Mouse (Mus musculus) left cerebral cortex, postnatal 14 days (tissue): Measurements from ENCODE around the gene Lsp1. TPM values are rescaled to one million over a fixed set of nuclear protein-coding genes. Genes with fewer than 3 reads are reported as not detected.

Experiments
- DNase-seq, 2 experiments: peaks; one replicate each; pipeline ENCODE4 v3.0.0; 2021 to 2022; ENCODE audit warnings: low spot score in 2 of 2, mixed read lengths in 1 of 2
- intact Hi-C: fragments of 180-260 bp; cut with DNase I; formaldehyde crosslinking; loops from one replicate; pipeline ENCODE4 v1.15.1; 2025
- total RNA-seq, 2 experiments: library from RNA; stranded (reverse); gene quantifications; 2 replicates each; pipeline ENCODE4 v1.2.3; 2021

Gene Lsp1
- total RNA-seq, 2 experiments from 2014 or later, result 6.4 to 7.7 TPM

DNA sequence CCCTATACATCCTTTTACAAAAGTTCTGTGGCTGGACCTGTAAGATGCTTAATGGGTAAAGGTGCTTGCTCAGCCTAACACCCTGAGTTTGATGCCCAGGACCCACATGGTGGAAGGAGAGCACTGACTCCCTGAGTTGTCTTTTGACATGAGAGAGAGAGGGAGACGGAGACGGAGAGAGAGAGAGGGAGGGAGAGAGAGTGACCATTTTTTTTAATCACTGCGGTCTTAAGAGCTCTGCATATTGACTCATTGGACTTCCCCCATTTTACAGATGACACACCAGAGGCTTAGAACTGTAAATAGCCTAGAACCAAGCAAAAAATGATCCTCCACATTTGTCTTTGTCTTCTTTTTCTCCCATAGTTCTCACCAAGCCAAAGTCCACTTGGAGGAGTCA, 27.4 kb downstream of the Lsp1 start:
- DNase-seq, result no peak
- intact Hi-C loops, result loop anchor here (5.0 kb wide), 2 partner anchors 39 to 94 kb away; no protein-coding TSS in a partner anchor

DNA sequence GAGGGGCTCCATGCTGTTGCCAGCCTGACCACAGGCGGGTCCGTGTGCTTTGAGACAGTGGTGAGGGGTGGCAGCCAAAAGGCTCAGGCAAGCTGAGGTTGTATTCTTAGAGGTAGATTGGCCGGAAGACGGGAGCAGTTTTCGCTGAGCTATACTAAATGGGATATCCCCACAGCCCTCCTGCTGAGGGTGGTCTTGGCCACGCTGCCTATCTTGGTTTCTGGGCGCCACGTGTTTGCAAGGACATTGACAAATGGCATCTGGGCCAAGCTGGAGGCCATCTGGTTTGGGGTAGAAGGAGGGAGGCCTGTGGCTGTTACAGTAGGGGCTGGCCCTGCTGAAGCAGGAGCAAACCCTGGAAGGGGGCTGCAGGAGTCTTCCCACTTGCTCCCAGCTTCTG, 32.9 kb downstream of the Lsp1 start:
- DNase-seq, result no peak
- intact Hi-C loops, result no loop called here

DNA sequence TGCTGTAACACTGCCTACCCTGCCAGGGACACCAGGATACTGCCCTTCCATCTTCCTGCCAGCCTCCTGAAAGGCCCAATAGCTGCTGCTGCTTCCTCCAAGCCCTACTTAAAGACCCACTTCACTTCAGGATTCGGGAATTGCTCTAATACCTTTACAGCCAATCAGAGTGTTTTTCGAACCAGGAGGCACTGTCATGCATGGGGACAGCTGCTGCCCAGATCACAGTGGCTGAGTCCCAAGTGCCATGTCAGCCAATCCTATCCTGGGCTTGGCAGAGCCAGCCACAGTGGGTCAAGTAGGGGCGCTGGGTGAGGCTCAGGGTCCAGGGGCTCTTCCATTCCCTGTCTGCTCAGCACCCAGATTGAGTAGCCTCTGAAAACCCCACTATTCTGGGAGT, 35.5 kb downstream of the Lsp1 start:
- intact Hi-C loops, result loop anchor here (2.0 kb wide), 1 partner anchor 55 kb away; the partner anchor contains the start of gene Tnni2
- DNase-seq, result no peak

DNA sequence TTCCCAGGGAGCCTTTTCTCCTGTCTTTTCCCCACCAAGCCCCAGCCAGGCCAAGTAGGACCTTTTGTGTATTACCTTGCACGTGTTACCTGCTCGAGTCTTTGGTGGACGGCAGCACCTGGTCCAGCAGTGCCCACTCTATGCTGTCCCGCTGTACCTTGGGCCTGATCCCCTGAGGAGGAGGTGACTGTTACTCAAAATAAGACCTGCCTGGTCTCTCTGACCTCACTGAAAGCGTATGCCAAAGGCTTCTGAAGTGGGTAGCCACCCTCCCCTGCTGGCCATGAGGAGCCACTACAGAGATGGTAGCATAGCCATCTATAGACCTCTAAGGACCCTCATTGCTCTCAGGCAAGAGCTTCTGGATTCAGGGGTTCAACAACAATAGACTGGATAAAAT, 36.2 kb downstream of the Lsp1 start:
- no peak for DNase-seq
- intact Hi-C loops, result loop anchor here (2.0 kb wide), 1 partner anchor 56 kb away; the partner anchor contains the start of gene Tnni2

DNA sequence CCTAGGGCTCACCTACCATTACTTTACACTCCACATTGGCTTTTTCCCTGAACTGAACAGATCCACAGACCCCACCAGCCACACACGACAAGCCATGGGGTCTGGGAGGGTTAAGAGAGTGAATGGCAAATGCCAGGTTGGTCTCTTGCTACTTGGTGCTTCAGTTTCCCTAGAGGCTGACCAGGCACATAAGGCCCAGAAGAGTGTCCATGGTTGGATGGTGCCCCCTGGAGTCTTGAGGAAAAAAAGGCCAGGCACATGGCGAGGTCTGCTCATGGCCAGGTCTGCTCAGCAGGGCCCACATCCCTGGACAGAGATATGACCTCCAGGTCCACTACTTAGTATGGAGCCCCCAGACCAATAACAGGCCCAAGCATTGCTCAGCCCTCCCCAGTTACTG, 37.2 kb downstream of the Lsp1 start:
- intact Hi-C loops, result loop anchor here (2.0 kb wide), 1 partner anchor 57 kb away; the partner anchor contains the start of gene Tnni2
- DNase-seq, result peak in 1 of 2 experiments; percentile 16

DNA sequence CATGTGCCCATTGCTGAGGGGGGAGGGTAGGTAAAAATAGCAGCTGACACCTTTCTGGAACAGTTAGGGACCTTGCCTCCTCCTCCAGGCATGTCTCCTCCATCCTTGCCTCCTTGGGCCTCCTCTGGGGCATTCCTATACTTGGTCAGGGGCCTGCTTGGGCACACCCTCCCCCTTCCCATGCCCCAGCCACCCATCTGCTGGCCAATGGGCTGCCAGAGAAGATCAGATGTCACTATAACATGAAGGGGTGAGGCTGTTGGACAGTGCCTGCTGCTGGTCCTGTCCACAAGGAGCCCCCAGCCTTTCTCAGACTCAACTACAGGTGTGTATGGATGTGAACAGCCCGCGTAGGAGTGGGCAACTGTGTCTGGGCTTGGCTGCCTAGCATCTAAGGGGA, 38.0 kb downstream of the Lsp1 start, which contains the start of gene Tnnt3:
TSS of gene Tnnt3 (plus strand) at position 262 of the 400 bp plus-strand sequence.
- intact Hi-C loops, result no loop called here

DNA sequence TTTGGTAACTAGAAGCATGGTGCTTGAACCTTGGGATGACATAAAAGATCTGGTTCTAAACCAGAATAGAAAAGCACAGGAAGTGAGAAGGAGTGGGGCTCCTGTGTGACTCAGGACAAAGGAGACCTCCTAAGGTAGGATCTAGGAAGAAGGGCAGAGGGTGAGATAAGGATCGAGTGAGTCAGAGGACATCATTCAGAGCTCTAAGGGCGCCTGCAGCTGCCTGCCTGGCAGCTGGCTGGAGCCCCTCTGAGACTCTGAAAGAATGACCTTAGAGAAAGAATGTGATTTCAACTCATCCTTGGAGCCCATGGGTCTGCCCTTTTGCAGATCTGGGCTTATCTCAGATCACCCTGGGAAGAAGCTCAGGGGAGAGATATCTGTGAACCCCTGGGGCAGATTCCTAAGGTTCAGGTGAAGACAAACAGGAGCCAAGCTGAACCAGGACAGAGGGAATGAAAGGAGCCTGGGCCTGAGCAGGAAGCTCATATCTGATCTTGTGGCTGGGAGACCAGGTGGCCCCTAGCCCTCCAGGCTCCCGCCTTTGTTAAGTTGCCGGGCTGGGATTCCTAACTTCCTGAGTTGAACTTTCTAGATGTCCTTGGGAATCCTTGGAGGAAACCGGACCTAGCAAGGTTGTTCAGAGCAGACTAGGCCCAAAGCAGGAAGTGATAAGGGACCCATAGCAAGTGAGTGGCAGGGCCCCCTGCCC, 38.6 kb downstream of the Lsp1 start:
- DNase-seq, result no peak
- intact Hi-C loops, result no loop called here

More for the DNA sequence above, 38.0 kb downstream of the Lsp1 start, which contains the start of gene Tnnt3:
- no peak for DNase-seq

DNA sequence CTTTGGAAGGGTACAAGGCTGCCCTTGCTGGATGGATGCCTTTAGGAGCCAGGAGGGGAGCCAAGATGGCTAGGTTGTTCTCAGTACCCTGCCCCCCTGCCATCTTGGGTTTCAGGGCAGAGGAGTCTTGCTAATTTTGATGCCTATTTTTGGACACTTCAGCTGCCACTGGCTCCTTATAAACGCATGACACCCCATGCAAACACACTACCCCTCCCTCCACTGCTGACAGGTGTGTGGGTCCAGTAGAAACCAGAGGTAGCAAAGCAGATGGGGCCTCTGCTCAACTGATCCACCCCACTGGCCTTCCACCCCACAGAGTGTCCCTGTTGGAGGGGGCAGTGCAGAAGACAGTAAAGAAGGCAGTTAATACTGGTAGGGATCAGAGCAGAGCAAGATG, 39.4 kb downstream of the Lsp1 start:
- intact Hi-C loops, result loop anchor here (10.0 kb wide), 1 partner anchor 495 kb away; no protein-coding TSS in a partner anchor
- DNase-seq, result no peak

DNA sequence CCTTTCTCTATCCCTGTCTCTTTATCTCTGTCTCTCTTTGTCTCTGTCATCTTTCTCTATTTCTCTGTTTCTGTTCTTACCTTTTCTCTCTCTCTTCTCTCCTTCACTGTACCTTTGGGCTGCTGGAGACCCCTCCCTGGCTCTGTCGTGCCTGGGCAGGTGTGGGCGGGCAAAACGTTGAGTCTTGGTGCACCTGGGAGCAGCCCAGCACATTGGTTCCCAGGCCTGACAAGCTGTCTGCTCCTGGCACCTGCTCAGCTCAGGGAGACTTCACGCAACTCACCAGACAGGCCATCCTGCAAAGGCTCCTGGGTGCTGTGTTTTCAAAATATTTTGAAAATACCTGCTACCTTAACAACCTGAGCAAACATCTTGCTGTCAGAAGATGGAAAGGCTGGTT, 42.6 kb downstream of the Lsp1 start:
- intact Hi-C loops, result loop anchor here (10.0 kb wide), 1 partner anchor 492 kb away; no protein-coding TSS in a partner anchor
- no peak for DNase-seq

DNA sequence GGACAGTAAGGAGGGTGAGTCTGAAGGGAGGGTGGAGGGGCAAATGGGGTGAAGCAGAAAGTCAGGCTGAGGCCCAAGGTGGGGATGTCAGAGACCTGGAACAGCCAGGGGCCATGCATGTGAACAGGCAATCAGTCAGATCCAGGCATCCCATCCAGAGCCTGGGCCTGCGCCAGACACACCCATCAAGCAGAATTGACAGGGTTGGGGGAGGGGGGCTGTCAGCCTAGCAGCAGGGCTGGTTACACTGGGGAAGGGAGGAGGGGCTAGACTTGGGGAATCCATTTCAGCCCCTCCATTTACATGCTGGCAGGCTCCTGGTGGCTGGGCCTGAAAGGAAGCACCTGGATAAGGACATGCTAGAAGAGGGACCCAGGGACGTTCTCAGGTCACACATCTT, 45.3 kb downstream of the Lsp1 start:
- no peak for DNase-seq

DNA sequence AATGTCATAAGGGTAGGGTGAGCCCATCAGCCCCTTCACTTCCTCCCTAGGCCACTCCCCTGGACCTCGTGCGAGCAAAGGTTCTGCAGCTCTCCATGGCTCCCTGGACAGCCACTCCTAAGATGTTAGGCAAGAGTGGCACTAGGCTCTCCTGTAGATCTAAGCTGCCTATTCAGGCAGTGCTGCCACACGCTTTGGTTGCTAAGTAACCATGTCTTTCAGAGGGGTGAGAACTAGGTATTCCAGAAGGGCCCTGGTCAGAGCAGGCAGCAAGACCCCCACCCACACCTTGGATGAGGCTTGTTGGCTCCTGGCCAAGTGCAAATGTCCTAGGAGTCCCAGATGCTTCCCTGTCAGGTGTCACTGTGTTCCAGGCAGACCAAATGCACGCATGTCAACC, 45.9 kb downstream of the Lsp1 start:
- no peak for DNase-seq
- intact Hi-C loops, result loop anchor here (10.0 kb wide), 1 partner anchor 488 kb away; no protein-coding TSS in a partner anchor

More for the DNA sequence above, 45.3 kb downstream of the Lsp1 start:
- intact Hi-C loops, result loop anchor here (10.0 kb wide), 1 partner anchor 489 kb away; no protein-coding TSS in a partner anchor

DNA sequence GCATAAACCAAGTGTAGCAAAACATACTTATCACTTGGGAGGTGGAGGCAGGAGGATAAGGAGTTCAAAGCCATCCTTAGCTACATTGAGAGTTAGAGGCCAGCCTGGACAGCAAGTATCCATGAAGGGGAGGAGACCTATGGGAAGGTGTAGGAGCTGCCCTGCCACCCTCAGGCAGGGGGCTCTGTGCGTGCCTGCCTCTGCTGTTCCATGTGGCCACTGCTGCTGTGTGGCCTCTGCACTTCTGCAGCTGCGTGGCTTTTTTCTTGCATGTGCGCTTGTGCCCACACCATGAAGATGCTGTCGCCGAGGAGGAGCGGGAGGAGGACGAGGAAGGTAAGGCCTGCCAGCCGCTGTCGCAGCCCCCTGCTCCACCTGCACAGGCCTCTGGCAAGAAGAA, 46.8 kb downstream of the Lsp1 start:
- intact Hi-C loops, result loop anchor here (10.0 kb wide), 1 partner anchor 487 kb away; no protein-coding TSS in a partner anchor
- DNase-seq, result no peak

DNA sequence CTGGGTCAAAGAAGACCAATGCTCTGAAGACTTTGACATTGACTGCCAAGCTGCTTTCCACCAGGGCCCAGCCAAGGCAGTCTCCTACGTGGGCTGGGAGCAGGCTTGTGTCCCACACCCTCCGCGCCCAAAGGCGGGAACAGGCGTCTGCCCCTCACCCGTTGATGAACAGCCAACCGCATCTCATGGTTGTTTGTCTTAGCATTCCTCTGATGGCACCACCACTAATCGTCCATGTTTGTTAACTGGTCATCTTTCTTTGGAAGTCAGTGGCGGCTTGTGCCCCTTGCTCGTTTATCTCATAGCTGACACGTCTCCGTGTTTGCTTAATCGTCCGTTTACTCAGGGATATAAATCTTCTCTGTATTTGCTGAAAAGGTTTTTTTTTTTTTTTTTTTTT, 48.9 kb downstream of the Lsp1 start:
- DNase-seq, result no peak
- intact Hi-C loops, result loop anchor here (10.0 kb wide), 1 partner anchor 485 kb away; no protein-coding TSS in a partner anchor

DNA sequence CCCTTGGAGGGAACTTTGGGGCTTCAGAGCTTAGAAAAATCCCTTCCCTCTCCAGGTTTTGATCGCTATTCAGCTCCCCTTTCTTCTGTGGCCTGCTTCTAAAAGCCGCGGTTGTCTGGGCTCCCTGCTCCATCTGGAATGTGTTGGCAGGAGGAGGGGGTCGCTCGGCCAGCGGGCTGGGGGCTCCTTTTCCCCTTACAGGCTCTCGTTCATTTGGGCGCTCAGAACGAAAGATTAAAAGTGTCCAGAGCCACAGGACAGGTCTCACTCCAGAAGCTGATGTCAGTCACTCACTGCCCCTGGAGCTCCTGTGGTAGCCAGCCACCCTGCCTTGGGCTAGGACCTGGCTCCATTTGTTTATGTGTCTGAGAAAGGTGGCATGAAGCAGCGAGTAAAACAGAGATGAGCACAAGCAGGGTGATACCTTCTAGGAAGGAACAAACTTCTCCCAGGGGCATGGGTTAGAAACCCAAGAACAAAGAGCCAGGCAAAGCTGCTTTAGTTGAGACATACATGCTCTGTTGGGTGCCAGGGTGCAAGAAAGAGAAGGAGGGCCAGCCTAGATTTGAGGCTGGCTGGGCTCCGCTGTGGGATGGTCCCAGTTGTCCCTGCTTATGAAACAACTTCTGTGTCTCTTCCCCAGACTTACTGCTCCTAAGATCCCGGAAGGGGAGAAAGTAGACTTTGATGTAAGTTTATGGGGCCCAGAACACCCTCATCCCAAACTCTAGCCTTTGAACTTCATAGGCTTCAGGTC, 49.6 kb downstream of the Lsp1 start:
- no peak for DNase-seq
- intact Hi-C loops, result no loop called here

DNA sequence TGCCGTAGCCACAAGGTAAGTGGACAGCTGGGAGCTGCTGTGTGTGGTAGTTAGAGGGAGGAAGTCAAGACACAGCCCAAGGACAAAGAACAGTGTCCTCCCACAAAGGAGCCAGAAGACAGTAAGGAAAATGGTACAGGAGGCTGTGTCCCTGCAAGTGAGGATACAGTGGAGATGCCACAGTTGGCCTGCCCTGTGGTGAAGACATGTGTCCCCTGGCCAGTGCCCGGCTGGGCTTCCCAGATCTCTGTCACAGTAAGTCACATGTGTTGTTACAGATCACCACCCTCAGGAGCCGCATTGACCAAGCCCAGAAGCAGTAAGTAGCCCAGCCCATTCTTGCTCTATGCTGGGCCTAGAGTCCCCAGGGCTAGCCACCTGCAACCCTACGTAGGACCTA, 53.4 kb downstream of the Lsp1 start:
- DNase-seq, result no peak
- intact Hi-C loops, result no loop called here

DNA sequence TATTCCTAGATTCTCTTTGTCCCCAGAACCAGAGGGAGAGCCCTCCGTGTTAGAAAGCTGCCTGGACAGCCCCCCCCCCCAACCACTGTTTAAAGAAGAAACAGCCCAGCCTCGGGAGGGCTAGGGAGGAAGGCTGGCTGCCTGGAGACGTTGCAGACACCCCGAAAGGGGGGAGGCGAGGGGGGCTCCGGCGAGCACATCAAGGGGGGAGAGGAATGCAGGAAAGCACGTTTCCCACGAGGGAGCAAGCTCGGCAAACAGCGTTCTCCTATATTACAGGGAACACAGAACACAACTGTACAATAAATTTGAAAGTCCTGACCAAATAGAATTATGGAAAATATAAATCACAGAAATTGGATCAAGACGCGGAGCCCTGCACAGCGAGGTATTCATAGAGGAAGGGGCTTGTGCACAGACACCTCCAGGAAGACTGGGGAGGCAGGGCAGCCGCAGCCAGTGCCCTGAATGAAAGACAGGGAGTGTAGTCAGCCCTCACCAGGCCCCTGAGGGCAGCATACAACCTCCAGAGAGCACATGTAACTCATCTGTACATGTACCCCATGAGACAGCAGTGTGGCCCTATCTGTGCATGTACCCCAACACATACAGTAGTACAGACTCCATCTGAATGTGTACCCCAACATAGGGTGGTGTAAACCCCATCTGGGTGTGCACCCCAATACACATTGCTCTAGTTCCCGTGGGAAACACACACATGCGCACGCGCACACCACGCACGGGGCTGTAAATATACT, 55.8 kb downstream of the Lsp1 start:
- intact Hi-C loops, result no loop called here
- no peak for DNase-seq

DNA sequence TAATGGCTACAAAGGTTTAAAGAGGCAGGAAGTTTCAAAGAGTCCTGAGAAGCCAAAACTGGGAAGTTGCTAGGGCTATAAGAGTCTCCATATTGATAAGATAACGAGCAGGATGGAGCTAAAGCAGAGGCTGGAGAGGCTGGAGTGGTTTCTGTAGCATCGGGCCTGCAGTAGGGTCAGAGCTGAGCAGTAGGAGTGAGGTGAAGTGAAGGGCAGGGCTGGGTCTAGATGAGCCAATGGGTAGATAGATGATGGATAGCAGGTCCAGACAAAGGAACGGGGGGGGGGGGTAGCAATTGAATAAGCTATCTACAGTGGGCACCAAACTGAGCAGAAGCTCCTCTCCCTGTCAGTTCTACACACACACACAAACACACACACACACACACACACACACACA, 56.9 kb downstream of the Lsp1 start:
- intact Hi-C loops, result no loop called here
- DNase-seq, result no peak

DNA sequence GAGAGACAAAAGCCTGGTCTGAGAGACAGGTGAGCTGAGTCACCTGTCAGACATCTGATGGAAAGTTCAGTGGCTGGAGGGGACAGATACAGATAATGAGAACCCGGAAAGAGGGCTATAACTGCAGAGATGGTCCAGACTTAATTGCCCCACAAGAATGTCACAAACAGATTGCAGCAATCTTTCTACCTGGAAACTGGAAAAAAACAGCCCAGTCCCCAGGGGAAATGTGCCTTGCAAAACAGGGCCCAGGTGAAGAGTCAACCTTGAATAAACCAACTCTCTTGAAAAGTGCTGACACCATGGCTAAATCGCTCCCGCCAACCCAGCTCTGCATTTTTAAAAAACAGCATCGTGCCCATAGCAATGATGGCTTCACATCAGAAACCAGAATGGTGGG, 59.7 kb downstream of the Lsp1 start:
- intact Hi-C loops, result no loop called here
- no peak for DNase-seq

DNA sequence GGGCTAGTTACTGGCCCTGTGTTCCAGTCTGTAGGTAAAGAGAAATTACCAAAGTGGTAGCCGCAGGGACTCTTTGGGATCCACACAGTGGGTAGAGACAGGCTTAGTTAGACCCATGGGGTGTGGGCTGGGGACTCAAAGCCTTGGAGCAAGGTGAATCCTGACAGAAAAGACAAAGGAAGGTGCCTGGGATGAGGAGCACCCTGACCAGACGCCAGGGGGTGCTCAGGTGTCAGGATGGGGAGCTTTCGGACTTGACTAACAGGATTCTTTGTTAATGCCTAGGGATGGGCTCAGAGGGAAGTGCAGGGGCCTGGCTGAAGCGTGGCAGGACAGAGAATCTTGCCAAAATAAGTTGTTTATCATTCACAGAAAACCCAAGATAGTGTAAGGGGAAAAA, 61.7 kb downstream of the Lsp1 start:
- intact Hi-C loops, result no loop called here
- DNase-seq, result no peak
